Mouse (Mus musculus): ENCODE data around the gene B4galnt1. TPM values are rescaled to one million over a fixed set of nuclear protein-coding genes. Genes with fewer than 3 reads are reported as not detected.
"Not testable (repeated sequence)": the region's sequence is repeated elsewhere in the genome, so short reads cannot be mapped to it uniquely, and the experiment has no call there.

Gene B4galnt1
- total and polyA plus RNA-seq, 2 experiments from 2014 or later, result 88.6 to 134 TPM

- ATAC-seq (ENCODE audit: low FRiP score) (no peak), DNase-seq (ENCODE audit: low spot score) (no peak)
- no peak overlapping the region for H3K9ac ChIP-seq (replicated peaks; ENCODE audit: low read length, poor library complexity, severe bottlenecking)
- H3K4me3 ChIP-seq (ENCODE audit: low read depth, low read length), result no peak overlapping the region
- no peaks in the 10 kb centered on the region for H3K36me3 ChIP-seq (ENCODE audit: insufficient read depth, low read length)
- WGBS, result 86% methylated on average over 7 of the region's 7 CpGs
- no peaks in the 10 kb centered on the region for H3K27me3 ChIP-seq (ENCODE audit: insufficient read depth, low read length)
- H3K4me1 ChIP-seq (ENCODE audit: insufficient read depth, low read length), result no peaks in the 10 kb centered on the region
- H3K4me2 ChIP-seq (ENCODE audit: low read depth, low read length, poor library complexity, severe bottlenecking), result no peak overlapping the region
- no peaks in the 10 kb centered on the region for H3K9me3 ChIP-seq (ENCODE audit: low read length)
- H3K27ac ChIP-seq (ENCODE audit: low read depth, low read length), result no peak overlapping the region
- TF ChIP-seq CTCF (IDR thresholded peaks at IDR 0.05), result no peak
Measured at GRCm38 (mm10) chr10:127127711-127128279, 37.2 kb upstream of the B4galnt1 start.

DNA sequence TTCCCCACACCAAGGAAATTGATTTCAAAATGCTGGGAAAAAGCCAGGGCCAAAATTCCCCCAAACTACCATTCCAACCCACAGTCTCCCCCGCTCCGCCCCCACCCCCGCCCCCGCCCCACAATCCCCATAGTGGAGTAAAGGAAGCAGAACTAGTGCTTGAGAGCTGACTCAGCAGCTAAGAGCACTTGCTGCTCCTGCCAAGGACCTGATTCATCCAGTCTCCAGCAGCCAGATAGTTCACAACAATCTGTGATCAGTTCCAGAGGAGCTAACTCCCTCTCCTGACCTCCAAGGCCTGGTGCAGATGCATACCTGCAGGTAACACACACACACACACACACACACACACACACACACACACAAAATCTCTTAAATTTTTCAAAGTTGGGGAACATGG is 35.6 kb upstream of the B4galnt1 start:
- Histone ChIP-seq H3K4me3 (ENCODE audit: low read depth, low read length) (no peak overlapping the region), H3K27ac (ENCODE audit: low read depth, low read length) (no peak overlapping the region), H3K9ac (replicated peaks; ENCODE audit: low read length, poor library complexity, severe bottlenecking) (no peak overlapping the region), H3K4me2 (ENCODE audit: low read depth, low read length, poor library complexity, severe bottlenecking) (no peak overlapping the region), H3K27me3 (ENCODE audit: insufficient read depth, low read length) (no peaks in the 10 kb centered on the region), H3K9me3 (ENCODE audit: low read length) (no peaks in the 10 kb centered on the region), H3K4me1 (ENCODE audit: insufficient read depth, low read length) (no peaks in the 10 kb centered on the region), H3K36me3 (ENCODE audit: insufficient read depth, low read length) (no peaks in the 10 kb centered on the region)
- TF ChIP-seq CTCF (IDR thresholded peaks at IDR 0.05), result no peak
- WGBS, result 86% methylated on average over 4 of the region's 4 CpGs
- ATAC-seq (ENCODE audit: low FRiP score) (no peak), DNase-seq (ENCODE audit: low spot score) (no peak)

GRCm38 (mm10) chr10:127132469-127132868 is 32.6 kb upstream of the B4galnt1 start:
- no peak for ATAC-seq (ENCODE audit: low FRiP score)
- DNase-seq (ENCODE audit: low spot score), result no peak
- no peak for TF ChIP-seq CTCF (IDR thresholded peaks at IDR 0.05)
- 69% methylated on average over 5 of the region's 5 CpGs for WGBS
- Histone ChIP-seq H3K4me1 (ENCODE audit: insufficient read depth, low read length) (no peaks in the 10 kb centered on the region), H3K36me3 (ENCODE audit: insufficient read depth, low read length) (no peaks in the 10 kb centered on the region), H3K9ac (replicated peaks; ENCODE audit: low read length, poor library complexity, severe bottlenecking) (no peak overlapping the region), H3K9me3 (ENCODE audit: low read length) (no peaks in the 10 kb centered on the region), H3K27me3 (ENCODE audit: insufficient read depth, low read length) (no peaks in the 10 kb centered on the region), H3K4me3 (ENCODE audit: low read depth, low read length) (no peak overlapping the region), H3K27ac (ENCODE audit: low read depth, low read length) (no peak overlapping the region), H3K4me2 (ENCODE audit: low read depth, low read length, poor library complexity, severe bottlenecking) (no peak overlapping the region)

DNA sequence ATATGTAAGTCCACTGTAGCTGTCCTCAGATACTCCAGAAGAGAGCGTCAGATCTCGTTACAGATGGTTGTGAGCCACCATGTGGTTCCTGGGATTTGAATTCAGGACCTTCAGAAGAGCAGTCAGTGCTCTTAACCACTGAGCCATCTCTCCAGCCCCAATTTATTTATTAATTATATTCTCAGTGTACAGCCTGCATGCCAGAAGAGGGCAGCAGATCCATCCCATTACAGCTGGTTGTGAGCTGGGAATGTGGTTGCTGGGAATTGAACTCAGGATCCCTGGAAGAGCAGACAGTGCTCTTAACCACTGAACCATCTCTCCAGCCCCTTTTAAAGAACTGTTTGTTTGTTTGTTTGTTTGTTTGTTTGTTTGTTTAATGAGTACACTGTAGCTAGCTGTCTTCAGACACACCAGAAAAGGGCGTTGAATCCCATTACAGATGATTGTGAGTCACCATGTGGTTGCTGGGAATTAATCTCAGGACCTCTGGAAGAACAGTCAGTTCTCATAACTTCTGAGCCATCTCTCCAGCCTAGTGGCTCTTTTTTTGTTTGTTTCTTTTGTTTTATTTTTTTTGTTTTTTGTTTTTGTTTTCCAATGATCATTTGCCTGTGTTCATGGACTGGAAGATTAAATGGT is 30.5 kb upstream of the B4galnt1 start:
- DNase-seq (ENCODE audit: low spot score); ATAC-seq (ENCODE audit: low FRiP score): not testable (repeated sequence)

DNA sequence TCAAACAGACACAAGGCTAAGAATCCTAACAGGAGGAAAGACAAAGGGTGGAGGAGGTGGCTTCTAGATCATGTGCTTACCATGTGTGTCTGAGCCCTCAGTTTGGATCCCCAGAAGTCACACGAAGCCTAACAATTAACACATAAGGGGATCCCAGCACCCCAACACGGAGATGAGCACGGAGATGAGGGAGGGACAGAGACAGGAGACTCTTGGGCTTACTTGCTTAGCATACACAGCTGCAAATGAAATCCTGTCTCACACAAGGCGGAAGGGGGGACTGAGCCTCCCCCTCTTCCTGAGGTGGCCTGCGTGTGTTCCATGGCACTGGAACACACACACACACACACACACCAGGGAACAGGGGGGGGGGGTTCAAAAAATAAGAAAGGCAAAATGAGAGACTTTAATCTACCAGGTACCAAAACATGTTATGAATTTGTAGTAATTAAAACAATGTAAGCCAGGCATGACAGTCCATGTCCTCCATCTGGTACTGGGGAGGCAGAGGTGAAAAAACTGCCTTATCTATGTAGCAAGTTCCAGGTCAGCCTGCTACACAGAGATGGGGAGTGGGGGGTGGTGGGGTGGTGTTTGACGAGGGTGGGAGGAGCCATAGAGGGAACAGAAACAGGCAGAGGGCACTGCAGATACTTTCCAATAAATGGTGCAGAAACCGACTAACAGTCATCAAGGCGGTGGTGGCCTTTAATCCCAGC is 29.7 kb upstream of the B4galnt1 start:
- H3K4me3 ChIP-seq (ENCODE audit: low read depth, low read length), result no peak overlapping the region
- no peaks in the 10 kb centered on the region for H3K27me3 ChIP-seq (ENCODE audit: insufficient read depth, low read length)
- 63% methylated on average over 7 of the region's 8 CpGs for WGBS
- ATAC-seq (ENCODE audit: low FRiP score), result no peak
- no peak overlapping the region for H3K9ac ChIP-seq (replicated peaks; ENCODE audit: low read length, poor library complexity, severe bottlenecking)
- no peak for TF ChIP-seq CTCF (IDR thresholded peaks at IDR 0.05)
- no peaks in the 10 kb centered on the region for H3K4me1 ChIP-seq (ENCODE audit: insufficient read depth, low read length)
- H3K36me3 ChIP-seq (ENCODE audit: insufficient read depth, low read length), result no peaks in the 10 kb centered on the region
- no peak for DNase-seq (ENCODE audit: low spot score)
- no peak overlapping the region for H3K27ac ChIP-seq (ENCODE audit: low read depth, low read length)
- no peaks in the 10 kb centered on the region for H3K9me3 ChIP-seq (ENCODE audit: low read length)
- H3K4me2 ChIP-seq (ENCODE audit: low read depth, low read length, poor library complexity, severe bottlenecking), result no peak overlapping the region

More for the DNA sequence above, 30.5 kb upstream of the B4galnt1 start:
- peak; percentile 49 for TF ChIP-seq CTCF (IDR thresholded peaks at IDR 0.05)
- not testable (repeated sequence) for H3K9me3 ChIP-seq (ENCODE audit: low read length); H3K4me2 ChIP-seq (ENCODE audit: low read depth, low read length, poor library complexity, severe bottlenecking); H3K36me3 ChIP-seq (ENCODE audit: insufficient read depth, low read length); H3K4me3 ChIP-seq (ENCODE audit: low read depth, low read length); H3K27me3 ChIP-seq (ENCODE audit: insufficient read depth, low read length); H3K4me1 ChIP-seq (ENCODE audit: insufficient read depth, low read length); H3K27ac ChIP-seq (ENCODE audit: low read depth, low read length); H3K9ac ChIP-seq (replicated peaks; ENCODE audit: low read length, poor library complexity, severe bottlenecking)
- 87% methylated on average over 3 of the region's 3 CpGs for WGBS

GRCm38 (mm10) chr10:127136510-127136909 is 28.5 kb upstream of the B4galnt1 start:
- ATAC-seq (ENCODE audit: low FRiP score) (no peak), DNase-seq (ENCODE audit: low spot score) (no peak)
- no peaks in the 10 kb centered on the region for H3K9me3 ChIP-seq (ENCODE audit: low read length)
- H3K27me3 ChIP-seq (ENCODE audit: insufficient read depth, low read length), result no peaks in the 10 kb centered on the region
- TF ChIP-seq CTCF (IDR thresholded peaks at IDR 0.05), result no peak
- no peaks in the 10 kb centered on the region for H3K4me1 ChIP-seq (ENCODE audit: insufficient read depth, low read length)
- no peaks in the 10 kb centered on the region for H3K36me3 ChIP-seq (ENCODE audit: insufficient read depth, low read length)
- no peak overlapping the region for H3K4me2 ChIP-seq (ENCODE audit: low read depth, low read length, poor library complexity, severe bottlenecking)
- no peak overlapping the region for H3K27ac ChIP-seq (ENCODE audit: low read depth, low read length)
- no peak overlapping the region for H3K9ac ChIP-seq (replicated peaks; ENCODE audit: low read length, poor library complexity, severe bottlenecking)
- no peak overlapping the region for H3K4me3 ChIP-seq (ENCODE audit: low read depth, low read length)
- 87% methylated on average over 4 of the region's 4 CpGs for WGBS
